Mouse (Mus musculus): ENCODE data around the gene Pmf1.

DNA sequence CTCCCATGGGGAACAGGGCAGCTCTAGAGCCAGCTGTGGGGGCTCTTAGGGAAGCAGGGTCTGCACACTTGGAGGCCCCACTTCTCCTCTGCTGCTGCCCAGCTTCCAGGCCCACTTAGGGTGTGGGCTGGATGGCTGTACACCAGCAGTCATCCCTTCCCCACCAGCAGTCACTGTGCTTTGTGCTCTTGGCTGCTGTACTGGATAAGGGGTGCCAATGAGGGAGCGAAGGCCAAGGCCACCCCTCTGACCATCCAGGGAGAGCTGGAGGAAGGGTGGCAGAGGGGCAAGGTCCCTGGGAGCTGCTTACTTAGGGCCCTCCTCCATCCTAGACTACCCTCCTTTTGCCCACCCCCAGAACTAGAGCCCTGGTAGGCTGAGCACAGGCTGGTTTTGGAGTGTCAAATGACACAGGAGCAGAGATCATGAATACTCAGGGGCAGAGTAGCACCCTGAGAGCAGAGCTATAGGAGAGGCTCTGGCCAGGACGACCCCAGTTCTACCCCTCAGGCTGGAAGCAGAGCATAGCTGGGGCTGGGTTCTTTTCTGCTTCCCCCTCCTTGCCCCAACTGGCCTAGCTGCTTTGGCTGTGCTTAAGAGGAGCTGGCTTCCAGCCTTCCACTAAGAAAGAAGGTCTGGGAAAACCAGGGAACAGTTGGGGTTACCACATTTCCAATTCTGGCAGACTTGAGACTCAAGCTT lies 48.4 kb downstream of the Pmf1 start:
- TF ChIP-seq CTCF (IDR thresholded peaks at IDR 0.05; ENCODE audit: control insufficient read depth, insufficient read depth, low read length) = no peak
- no peak for TF ChIP-seq POLR2A (IDR thresholded peaks at IDR 0.05; ENCODE audit: borderline replicate concordance, control insufficient read depth, low read depth, low read length)

Data from bone marrow, adult 2 months (tissue).